Mouse (Mus musculus): Measurements from ENCODE around the gene Ugt1a2. TPM values are rescaled to one million over a fixed set of nuclear protein-coding genes. Genes with fewer than 3 reads are reported as not detected.

Gene Ugt1a2
- polyA plus RNA-seq, 1 experiment: 0.38 TPM

DNA sequence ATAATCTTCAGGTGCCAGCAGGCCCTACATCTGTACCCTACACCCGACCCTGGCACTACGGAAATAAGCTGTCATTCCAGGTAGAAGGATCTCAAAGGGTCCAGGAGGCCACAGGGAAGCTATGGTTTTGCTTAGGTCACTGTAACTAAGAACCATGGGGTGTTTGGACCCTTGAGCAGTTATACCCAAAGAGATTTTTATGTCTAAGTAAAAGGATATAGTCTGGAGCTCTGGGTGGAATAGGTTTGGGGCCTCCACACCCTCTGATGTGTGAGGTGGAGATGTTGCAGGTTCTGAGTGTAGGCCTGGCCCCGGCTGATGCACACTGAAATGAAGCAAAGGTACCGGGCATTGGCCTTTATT lies 33.8 kb downstream of the Ugt1a2 start:
- H3K36me3 ChIP-seq (ENCODE audit: control insufficient read depth, insufficient read depth, low read length): no peaks in the 10 kb centered on the region
- WGBS: 67% methylated on average over 4 of the region's 4 CpGs
- no peak overlapping the region for H3K4me3 ChIP-seq (ENCODE audit: low read depth, low read length)
- H3K27me3 ChIP-seq (ENCODE audit: control insufficient read depth, insufficient read depth, low read length): no peaks in the 10 kb centered on the region
- H3K4me1 ChIP-seq (ENCODE audit: control insufficient read depth, insufficient read depth, insufficient read length, low read length): no peaks in the 10 kb centered on the region
- H3K27ac ChIP-seq (ENCODE audit: insufficient read depth, low read depth, low read length): no peak overlapping the region
- TF ChIP-seq CTCF (IDR thresholded peaks at IDR 0.05; ENCODE audit: extremely low read depth, insufficient read length, insufficient replicate concordance, low read depth, low read length) (no peak), POLR2A (IDR thresholded peaks at IDR 0.05; ENCODE audit: low read depth, low read length) (no peak)

DNA sequence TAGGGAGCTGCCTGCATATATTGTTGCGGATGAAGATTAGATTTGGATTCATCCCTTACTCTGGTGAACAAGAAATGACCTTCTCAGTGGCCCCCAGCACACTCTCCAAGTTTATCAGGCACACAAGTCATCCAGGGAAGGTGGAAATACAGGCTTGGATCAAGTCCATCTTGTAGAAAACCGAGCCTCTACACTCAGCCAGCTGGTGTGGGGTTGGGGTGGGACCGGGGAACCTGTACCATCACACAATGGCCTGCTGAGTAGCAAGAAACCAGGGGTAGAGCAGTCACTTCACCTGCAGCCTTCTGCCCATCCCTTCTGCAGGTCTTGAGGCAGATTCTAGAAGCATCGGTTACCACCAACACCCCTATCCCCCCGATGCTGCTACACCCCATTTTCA lies 34.2 kb downstream of the Ugt1a2 start:
- Histone ChIP-seq H3K27ac (ENCODE audit: insufficient read depth, low read depth, low read length) (no peak overlapping the region), H3K4me1 (ENCODE audit: control insufficient read depth, insufficient read depth, insufficient read length, low read length) (no peaks in the 10 kb centered on the region), H3K27me3 (ENCODE audit: control insufficient read depth, insufficient read depth, low read length) (no peaks in the 10 kb centered on the region), H3K36me3 (ENCODE audit: control insufficient read depth, insufficient read depth, low read length) (no peaks in the 10 kb centered on the region), H3K4me3 (ENCODE audit: low read depth, low read length) (no peak overlapping the region)
- TF ChIP-seq POLR2A (IDR thresholded peaks at IDR 0.05; ENCODE audit: low read depth, low read length): no peak
- no peak for TF ChIP-seq CTCF (IDR thresholded peaks at IDR 0.05; ENCODE audit: extremely low read depth, insufficient read length, insufficient replicate concordance, low read depth, low read length)
- WGBS: 41% methylated on average over 5 of the region's 5 CpGs

DNA sequence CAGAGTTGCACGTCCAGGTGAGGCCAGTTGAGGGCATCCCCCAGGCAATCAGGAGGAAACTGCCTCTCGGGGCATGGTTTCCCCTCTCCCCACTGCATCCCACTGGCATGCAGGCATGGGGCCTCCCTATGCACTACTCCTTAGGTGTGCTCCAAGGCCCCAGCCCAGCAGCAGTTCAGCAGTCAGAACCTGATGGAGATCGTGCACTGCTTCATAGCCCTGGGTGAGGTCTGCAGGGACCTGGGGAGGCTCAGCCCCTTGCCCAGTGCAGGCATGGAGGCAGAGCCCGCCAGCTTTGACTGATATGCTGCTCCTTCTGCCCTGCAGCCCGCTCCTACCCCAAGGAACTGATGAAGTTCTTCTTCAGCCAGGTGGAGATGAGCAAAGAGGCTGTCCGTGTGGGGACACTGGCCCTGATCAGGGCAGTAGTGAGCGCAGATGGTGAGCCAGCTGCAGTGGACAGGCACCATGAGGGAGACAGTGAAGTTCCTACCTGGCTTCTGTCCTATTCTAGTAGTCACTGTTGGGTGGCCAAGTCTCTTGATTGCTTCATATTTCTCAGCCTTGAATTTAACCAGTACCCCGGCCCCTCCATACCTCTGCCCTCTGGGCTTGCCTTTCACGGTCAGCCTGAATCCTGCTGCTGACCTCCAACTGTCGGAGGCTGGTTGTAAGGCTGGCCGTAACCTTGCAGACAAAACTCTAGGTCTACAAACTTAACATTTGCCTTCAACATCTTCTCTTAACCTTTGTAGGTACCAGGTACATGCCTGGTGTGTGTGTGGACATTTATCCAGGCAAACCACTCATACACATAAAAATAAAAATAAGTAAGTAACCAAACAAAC lies 34.9 kb downstream of the Ugt1a2 start:
- TF ChIP-seq CTCF (IDR thresholded peaks at IDR 0.05; ENCODE audit: extremely low read depth, insufficient read length, insufficient replicate concordance, low read depth, low read length) (no peak), POLR2A (IDR thresholded peaks at IDR 0.05; ENCODE audit: low read depth, low read length) (no peak)
- H3K4me1 ChIP-seq (ENCODE audit: control insufficient read depth, insufficient read depth, insufficient read length, low read length): no peaks in the 10 kb centered on the region
- H3K27ac ChIP-seq (ENCODE audit: insufficient read depth, low read depth, low read length): no peak overlapping the region
- WGBS: 68% methylated on average over 11 of the region's 11 CpGs
- H3K27me3 ChIP-seq (ENCODE audit: control insufficient read depth, insufficient read depth, low read length): no peaks in the 10 kb centered on the region
- H3K4me3 ChIP-seq (ENCODE audit: low read depth, low read length): no peak overlapping the region
- H3K36me3 ChIP-seq (ENCODE audit: control insufficient read depth, insufficient read depth, low read length): no peaks in the 10 kb centered on the region

DNA sequence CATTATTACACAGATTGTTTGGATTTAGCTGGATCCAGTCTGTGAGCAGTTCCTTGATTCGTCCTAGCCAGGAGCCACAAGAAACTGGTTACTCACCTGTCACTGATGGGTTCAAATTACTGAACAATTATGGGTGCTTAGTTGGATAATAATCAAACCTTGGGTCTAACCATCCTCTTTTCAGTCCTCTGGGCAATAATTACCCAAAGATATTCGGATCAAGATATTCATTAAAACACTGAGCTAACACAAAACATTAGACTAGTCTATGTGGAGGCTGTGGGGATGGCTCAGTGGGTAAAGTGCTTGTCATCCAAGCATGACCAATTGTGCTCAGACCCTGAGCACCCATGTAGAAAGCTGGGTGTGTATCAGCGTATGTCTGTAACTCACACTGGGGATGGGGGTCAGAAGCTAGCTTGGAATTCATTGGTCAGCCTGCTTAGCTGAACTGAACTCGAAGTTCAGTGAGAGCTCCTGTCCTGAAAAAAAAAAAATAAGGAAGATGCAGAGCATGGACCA lies 35.6 kb downstream of the Ugt1a2 start:
- 60% methylated on average over 4 of the region's 4 CpGs for WGBS
- H3K36me3 ChIP-seq (ENCODE audit: control insufficient read depth, insufficient read depth, low read length): no peaks in the 10 kb centered on the region

DNA sequence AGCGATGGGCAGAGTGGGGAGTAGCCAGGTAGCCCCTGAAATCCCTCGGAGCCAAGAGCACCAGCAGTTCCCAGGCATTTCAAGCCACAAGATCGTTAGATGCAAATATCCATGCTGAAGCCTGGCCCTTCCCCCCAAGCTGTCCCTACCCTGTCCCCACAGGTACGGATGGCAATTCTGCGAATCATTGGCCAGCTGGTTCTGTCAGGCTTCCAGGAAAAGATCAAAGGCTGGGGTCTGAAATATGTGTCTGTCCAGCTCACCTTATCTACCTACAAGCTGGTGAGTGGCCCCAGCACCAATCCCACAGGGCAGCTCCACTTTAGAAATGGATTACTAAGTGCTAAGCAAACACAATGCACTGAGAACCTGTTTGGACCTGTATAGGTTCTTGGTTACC lies 36.9 kb downstream of the Ugt1a2 start:
- 56% methylated on average over 5 of the region's 5 CpGs for WGBS
- no peaks in the 10 kb centered on the region for H3K36me3 ChIP-seq (ENCODE audit: control insufficient read depth, insufficient read depth, low read length)
- TF ChIP-seq CTCF (IDR thresholded peaks at IDR 0.05; ENCODE audit: extremely low read depth, insufficient read length, insufficient replicate concordance, low read depth, low read length) (no peak), POLR2A (IDR thresholded peaks at IDR 0.05; ENCODE audit: low read depth, low read length) (no peak)
- no peaks in the 10 kb centered on the region for H3K27me3 ChIP-seq (ENCODE audit: control insufficient read depth, insufficient read depth, low read length)
- H3K4me1 ChIP-seq (ENCODE audit: control insufficient read depth, insufficient read depth, insufficient read length, low read length): no peaks in the 10 kb centered on the region
- H3K4me3 ChIP-seq (ENCODE audit: low read depth, low read length): no peak overlapping the region
- H3K27ac ChIP-seq (ENCODE audit: insufficient read depth, low read depth, low read length): no peak overlapping the region

More for the DNA sequence above, 35.6 kb downstream of the Ugt1a2 start:
- Histone ChIP-seq H3K4me1 (ENCODE audit: control insufficient read depth, insufficient read depth, insufficient read length, low read length) (no peaks in the 10 kb centered on the region), H3K4me3 (ENCODE audit: low read depth, low read length) (no peak overlapping the region), H3K27ac (ENCODE audit: insufficient read depth, low read depth, low read length) (no peak overlapping the region), H3K27me3 (ENCODE audit: control insufficient read depth, insufficient read depth, low read length) (no peaks in the 10 kb centered on the region)
- no peak for TF ChIP-seq POLR2A (IDR thresholded peaks at IDR 0.05; ENCODE audit: low read depth, low read length)
- no peak for TF ChIP-seq CTCF (IDR thresholded peaks at IDR 0.05; ENCODE audit: extremely low read depth, insufficient read length, insufficient replicate concordance, low read depth, low read length)

DNA sequence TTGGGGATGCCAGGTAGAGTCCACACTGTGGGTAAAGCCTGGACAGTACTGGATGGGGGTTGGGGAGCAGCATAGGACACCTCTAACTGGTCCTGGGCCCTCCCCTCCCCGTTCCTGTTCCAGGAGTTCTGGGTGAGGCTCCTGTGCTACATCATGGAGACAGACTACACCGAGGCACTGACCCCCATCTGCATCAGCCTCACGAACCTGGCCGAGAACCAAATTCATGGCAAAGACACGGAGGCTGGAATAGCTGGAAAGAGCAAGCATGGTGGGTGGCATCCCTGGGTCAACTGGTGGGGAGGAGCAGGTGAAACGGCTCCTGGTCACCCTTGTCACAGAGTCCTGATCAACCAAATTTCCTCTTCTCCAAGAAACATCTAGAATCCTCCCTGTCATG lies 38.4 kb downstream of the Ugt1a2 start:
- no peaks in the 10 kb centered on the region for H3K27me3 ChIP-seq (ENCODE audit: control insufficient read depth, insufficient read depth, low read length)
- H3K4me3 ChIP-seq (ENCODE audit: low read depth, low read length): no peak overlapping the region
- no peak overlapping the region for H3K27ac ChIP-seq (ENCODE audit: insufficient read depth, low read depth, low read length)
- no peaks in the 10 kb centered on the region for H3K4me1 ChIP-seq (ENCODE audit: control insufficient read depth, insufficient read depth, insufficient read length, low read length)
- no peaks in the 10 kb centered on the region for H3K36me3 ChIP-seq (ENCODE audit: control insufficient read depth, insufficient read depth, low read length)
- TF ChIP-seq POLR2A (IDR thresholded peaks at IDR 0.05; ENCODE audit: low read depth, low read length) (no peak), CTCF (IDR thresholded peaks at IDR 0.05; ENCODE audit: extremely low read depth, insufficient read length, insufficient replicate concordance, low read depth, low read length) (no peak)
- 77% methylated on average over 6 of the region's 6 CpGs for WGBS

DNA sequence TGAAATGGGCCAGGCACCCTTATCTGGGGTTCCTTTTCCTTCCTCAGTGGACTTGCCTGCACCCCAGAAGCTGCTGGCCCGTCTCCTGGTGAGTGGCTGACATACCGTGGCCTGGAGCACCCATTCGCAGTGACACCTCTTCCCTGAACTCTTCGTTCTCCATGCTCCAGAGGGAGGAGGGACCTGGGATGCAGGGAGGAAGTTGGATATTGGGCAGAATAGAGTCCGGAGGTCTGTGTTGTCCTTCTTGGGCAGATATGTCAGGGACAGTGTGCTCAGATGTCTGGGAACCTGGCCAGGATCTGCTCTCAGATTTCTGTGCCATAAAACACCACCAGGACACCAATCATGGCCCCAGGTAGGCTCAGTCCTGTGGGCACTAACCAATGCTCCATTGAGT lies 39.7 kb downstream of the Ugt1a2 start:
- 66% methylated on average over 5 of the region's 5 CpGs for WGBS
- Histone ChIP-seq H3K27ac (ENCODE audit: insufficient read depth, low read depth, low read length) (no peak overlapping the region), H3K27me3 (ENCODE audit: control insufficient read depth, insufficient read depth, low read length) (no peaks in the 10 kb centered on the region), H3K36me3 (ENCODE audit: control insufficient read depth, insufficient read depth, low read length) (no peaks in the 10 kb centered on the region), H3K4me3 (ENCODE audit: low read depth, low read length) (no peak overlapping the region), H3K4me1 (ENCODE audit: control insufficient read depth, insufficient read depth, insufficient read length, low read length) (no peaks in the 10 kb centered on the region)
- TF ChIP-seq POLR2A (IDR thresholded peaks at IDR 0.05; ENCODE audit: low read depth, low read length) (no peak), CTCF (IDR thresholded peaks at IDR 0.05; ENCODE audit: extremely low read depth, insufficient read length, insufficient replicate concordance, low read depth, low read length) (no peak)
